Mouse (Mus musculus): ENCODE measurements around the gene Aamdc. TPM values are rescaled to one million over a fixed set of nuclear protein-coding genes. Genes with fewer than 3 reads are reported as not detected.

Aamdc gene
- polyA plus RNA-seq (2014; fragmentation: Nextera tagmentation; extraction: Ambion mirVana): 48.8 and 54.0 TPM in 2 replicates

GRCm38 (mm10) chr7:97579067-97579975 lies at the start of gene Aamdc, which contains the start of gene Rsf1:
Gene Aamdc (minus strand): TSS chr7:97579497.
Gene Rsf1 (plus strand): TSS chr7:97579889.
- Histone ChIP-seq H3K27me3 (replicated peaks; ENCODE audit: control insufficient read depth, insufficient read depth, low read length) (no peaks in the 10 kb centered on the region), H3K4me3 (ENCODE audit: low read depth, low read length) (peak within 1 kb of the TSS; percentile 98), H3K9me3 (ENCODE audit: control insufficient read depth, low read length) (no peaks in the 10 kb centered on the region), H3K4me2 (ENCODE audit: low read length) (peak within 1 kb of the TSS; percentile 69), H3K4me1 (replicated peaks; ENCODE audit: control insufficient read depth, insufficient read depth, low read length) (peaks cover 13% of the 10 kb centered on the region), H3K36me3 (ENCODE audit: control insufficient read depth, insufficient read depth, low read length) (0 out of 2 replicates have a peak, but pooled peaks cover 5% of the 10 kb centered on the region), H3K9ac (ENCODE audit: low read length) (peak within 1 kb of the TSS; percentile 99), H3K27ac (ENCODE audit: low read depth) (peak within 1 kb of the TSS; percentile 97)
- 1% methylated on average over 62 of the region's 68 CpGs for WGBS
- ATAC-seq (replicated peaks; ENCODE audit: low FRiP score, low TSS enrichment, low read depth) (peak; percentile 94), DNase-seq (ENCODE audit: low spot score) (peak; percentile 96)

DNA sequence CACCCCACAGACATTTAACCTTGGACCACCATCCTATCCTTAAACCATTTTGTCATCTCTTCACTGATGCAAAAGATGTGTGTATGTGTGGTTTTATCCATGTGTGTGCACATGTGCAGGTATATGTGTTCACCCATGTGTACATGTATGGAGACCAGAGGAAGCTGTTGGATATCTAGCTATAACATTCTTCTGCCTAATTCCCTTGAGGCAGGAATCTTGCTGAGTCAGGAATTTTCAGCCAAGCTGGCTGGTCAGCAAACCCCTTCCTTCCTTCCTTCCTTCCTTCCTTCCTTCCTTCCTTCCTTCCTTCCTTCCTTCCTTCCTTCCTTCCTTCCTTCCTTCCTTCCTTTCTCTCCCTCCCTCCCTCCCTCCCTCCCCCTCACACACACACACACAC lies 44.1 kb upstream of the Aamdc start:
- H3K9ac ChIP-seq (ENCODE audit: low read length): no peak overlapping the region
- no peak overlapping the region for H3K4me3 ChIP-seq (ENCODE audit: low read depth, low read length)
- no peaks in the 10 kb centered on the region for H3K4me1 ChIP-seq (replicated peaks; ENCODE audit: control insufficient read depth, insufficient read depth, low read length)
- DNase-seq (ENCODE audit: low spot score): no peak
- H3K27ac ChIP-seq (ENCODE audit: low read depth): no peak overlapping the region
- no peak overlapping the region for H3K4me2 ChIP-seq (ENCODE audit: low read length)
- H3K9me3 ChIP-seq (ENCODE audit: control insufficient read depth, low read length): no peaks in the 10 kb centered on the region
- no peak for ATAC-seq (replicated peaks; ENCODE audit: low FRiP score, low TSS enrichment, low read depth)
- H3K27me3 ChIP-seq (replicated peaks; ENCODE audit: control insufficient read depth, insufficient read depth, low read length): no peaks in the 10 kb centered on the region
- peaks cover 7% of the 10 kb centered on the region; the same call in 1 of the 2 replicates for H3K36me3 ChIP-seq (ENCODE audit: control insufficient read depth, insufficient read depth, low read length)

- H3K27me3 ChIP-seq (replicated peaks; ENCODE audit: control insufficient read depth, insufficient read depth, low read length): no peaks in the 10 kb centered on the region
- no peak overlapping the region for H3K4me3 ChIP-seq (ENCODE audit: low read depth, low read length)
- H3K4me2 ChIP-seq (ENCODE audit: low read length): no peak overlapping the region
- ATAC-seq (replicated peaks; ENCODE audit: low FRiP score, low TSS enrichment, low read depth) (no peak), DNase-seq (ENCODE audit: low spot score) (no peak)
- 0 out of 2 replicates have a peak, but pooled peaks cover 1% of the 10 kb centered on the region for H3K4me1 ChIP-seq (replicated peaks; ENCODE audit: control insufficient read depth, insufficient read depth, low read length)
- 90% methylated on average over 1 of the region's 1 CpGs for WGBS
- H3K9me3 ChIP-seq (ENCODE audit: control insufficient read depth, low read length): no peaks in the 10 kb centered on the region
- no peak overlapping the region for H3K9ac ChIP-seq (ENCODE audit: low read length)
- no peak overlapping the region for H3K27ac ChIP-seq (ENCODE audit: low read depth)
- H3K36me3 ChIP-seq (ENCODE audit: control insufficient read depth, insufficient read depth, low read length): peaks cover 12% of the 10 kb centered on the region; the same call in 1 of the 2 replicates
Measured at GRCm38 (mm10) chr7:97622676-97623075, 43.4 kb upstream of the Aamdc start.

GRCm38 (mm10) chr7:97621346-97621745 lies 42.0 kb upstream of the Aamdc start:
- Histone ChIP-seq H3K36me3 (ENCODE audit: control insufficient read depth, insufficient read depth, low read length) (peaks cover 12% of the 10 kb centered on the region; the same call in 1 of the 2 replicates), H3K27me3 (replicated peaks; ENCODE audit: control insufficient read depth, insufficient read depth, low read length) (no peaks in the 10 kb centered on the region), H3K27ac (ENCODE audit: low read depth) (no peak overlapping the region), H3K4me3 (ENCODE audit: low read depth, low read length) (no peak overlapping the region), H3K9ac (ENCODE audit: low read length) (no peak overlapping the region), H3K4me1 (replicated peaks; ENCODE audit: control insufficient read depth, insufficient read depth, low read length) (peaks cover 6% of the 10 kb centered on the region; the same call in 1 of the 2 replicates), H3K4me2 (ENCODE audit: low read length) (no peak overlapping the region), H3K9me3 (ENCODE audit: control insufficient read depth, low read length) (no peaks in the 10 kb centered on the region)
- 68% methylated on average over 5 of the region's 5 CpGs for WGBS
- ATAC-seq (replicated peaks; ENCODE audit: low FRiP score, low TSS enrichment, low read depth) (no peak), DNase-seq (ENCODE audit: low spot score) (no peak)

DNA sequence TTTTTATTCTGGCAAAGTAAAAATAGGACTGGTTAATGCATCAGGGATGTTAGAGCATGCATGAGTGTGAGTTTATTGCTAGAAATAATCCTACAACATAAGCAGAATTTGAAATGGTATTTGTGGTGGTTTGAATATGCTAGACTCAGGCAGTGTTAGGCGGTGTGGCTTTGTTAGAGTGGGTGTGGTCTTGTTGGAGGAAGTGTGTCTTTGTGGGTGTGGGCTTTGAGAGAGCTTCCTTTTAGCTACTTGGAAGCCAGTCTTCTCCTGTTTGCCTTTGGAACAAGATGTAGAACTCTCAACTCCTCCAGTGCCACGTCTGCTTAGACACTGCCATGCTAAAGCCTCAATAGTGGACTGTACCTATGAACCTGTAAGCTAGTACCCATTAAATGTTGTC lies 19.3 kb upstream of the Aamdc start:
- no peak overlapping the region for H3K27ac ChIP-seq (ENCODE audit: low read depth)
- 91% methylated on average over 2 of the region's 2 CpGs for WGBS
- no peaks in the 10 kb centered on the region for H3K27me3 ChIP-seq (replicated peaks; ENCODE audit: control insufficient read depth, insufficient read depth, low read length)
- no peak overlapping the region for H3K4me3 ChIP-seq (ENCODE audit: low read depth, low read length)
- H3K36me3 ChIP-seq (ENCODE audit: control insufficient read depth, insufficient read depth, low read length): no peaks in the 10 kb centered on the region
- ATAC-seq (replicated peaks; ENCODE audit: low FRiP score, low TSS enrichment, low read depth) (no peak), DNase-seq (ENCODE audit: low spot score) (no peak)
- H3K4me2 ChIP-seq (ENCODE audit: low read length): no peak overlapping the region
- no peak overlapping the region for H3K9ac ChIP-seq (ENCODE audit: low read length)
- H3K4me1 ChIP-seq (replicated peaks; ENCODE audit: control insufficient read depth, insufficient read depth, low read length): no peaks in the 10 kb centered on the region
- no peaks in the 10 kb centered on the region for H3K9me3 ChIP-seq (ENCODE audit: control insufficient read depth, low read length)

DNA sequence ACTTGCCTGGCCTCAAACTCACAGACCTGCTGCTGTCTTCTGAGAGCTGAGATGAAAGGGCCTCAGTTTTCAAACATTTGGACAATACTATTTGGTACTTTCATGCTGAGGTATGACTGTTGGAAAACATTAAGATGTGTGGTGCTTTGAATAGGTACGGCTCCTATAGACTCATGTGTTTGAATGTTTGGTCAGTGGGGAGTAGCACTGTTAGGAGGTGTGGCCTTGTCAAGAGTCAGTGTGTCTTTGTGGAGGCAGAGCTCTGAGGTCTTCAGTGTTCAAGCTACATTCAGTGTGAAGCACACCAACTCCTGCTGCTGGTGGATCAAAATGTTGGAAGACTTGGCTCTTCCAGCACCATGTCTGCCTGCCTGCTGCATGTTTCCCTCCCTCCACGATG lies 14.2 kb upstream of the Aamdc start:
- Histone ChIP-seq H3K4me3 (ENCODE audit: low read depth, low read length) (no peak overlapping the region), H3K9me3 (ENCODE audit: control insufficient read depth, low read length) (no peaks in the 10 kb centered on the region), H3K4me2 (ENCODE audit: low read length) (no peak overlapping the region), H3K4me1 (replicated peaks; ENCODE audit: control insufficient read depth, insufficient read depth, low read length) (peaks cover 20% of the 10 kb centered on the region), H3K36me3 (ENCODE audit: control insufficient read depth, insufficient read depth, low read length) (no peaks in the 10 kb centered on the region), H3K27ac (ENCODE audit: low read depth) (no peak overlapping the region), H3K27me3 (replicated peaks; ENCODE audit: control insufficient read depth, insufficient read depth, low read length) (no peaks in the 10 kb centered on the region), H3K9ac (ENCODE audit: low read length) (no peak overlapping the region)
- ATAC-seq (replicated peaks; ENCODE audit: low FRiP score, low TSS enrichment, low read depth) (no peak), DNase-seq (ENCODE audit: low spot score) (no peak)
- WGBS: 78% methylated on average over 2 of the region's 2 CpGs

GRCm38 (mm10) chr7:97592396-97592795 lies 13.1 kb upstream of the Aamdc start:
- no peak overlapping the region for H3K9ac ChIP-seq (ENCODE audit: low read length)
- no peak for ATAC-seq (replicated peaks; ENCODE audit: low FRiP score, low TSS enrichment, low read depth)
- DNase-seq (ENCODE audit: low spot score): no peak
- no peak overlapping the region for H3K27ac ChIP-seq (ENCODE audit: low read depth)
- peaks cover 21% of the 10 kb centered on the region for H3K4me1 ChIP-seq (replicated peaks; ENCODE audit: control insufficient read depth, insufficient read depth, low read length)
- H3K4me2 ChIP-seq (ENCODE audit: low read length): no peak overlapping the region
- no peaks in the 10 kb centered on the region for H3K36me3 ChIP-seq (ENCODE audit: control insufficient read depth, insufficient read depth, low read length)
- WGBS: 89% methylated on average over 4 of the region's 4 CpGs
- H3K27me3 ChIP-seq (replicated peaks; ENCODE audit: control insufficient read depth, insufficient read depth, low read length): no peaks in the 10 kb centered on the region
- H3K9me3 ChIP-seq (ENCODE audit: control insufficient read depth, low read length): no peaks in the 10 kb centered on the region
- no peak overlapping the region for H3K4me3 ChIP-seq (ENCODE audit: low read depth, low read length)

DNA sequence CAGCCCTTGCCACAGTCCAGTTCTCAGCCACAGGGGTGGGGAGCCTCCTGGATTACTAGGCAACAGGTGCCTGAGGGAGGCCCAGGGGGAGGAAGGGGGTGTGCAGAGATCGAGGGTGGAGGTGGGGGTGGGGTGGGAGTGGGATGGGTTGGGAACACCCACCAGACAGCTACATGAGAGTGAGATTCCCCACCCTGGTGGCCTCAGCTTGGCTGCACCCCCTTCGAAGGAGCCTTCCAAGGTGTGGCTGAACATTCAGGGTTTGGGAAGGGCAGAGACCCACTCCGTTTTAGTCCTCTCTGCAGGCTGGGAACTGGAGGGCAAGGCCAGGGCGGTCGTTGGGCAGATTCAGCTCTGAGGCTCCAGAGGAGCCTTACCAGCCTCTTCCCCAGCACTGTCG lies 12.0 kb upstream of the Aamdc start:
- Histone ChIP-seq H3K27ac (ENCODE audit: low read depth) (no peak overlapping the region), H3K36me3 (ENCODE audit: control insufficient read depth, insufficient read depth, low read length) (no peaks in the 10 kb centered on the region), H3K4me2 (ENCODE audit: low read length) (no peak overlapping the region), H3K9me3 (ENCODE audit: control insufficient read depth, low read length) (no peaks in the 10 kb centered on the region), H3K27me3 (replicated peaks; ENCODE audit: control insufficient read depth, insufficient read depth, low read length) (no peaks in the 10 kb centered on the region), H3K4me3 (ENCODE audit: low read depth, low read length) (no peak overlapping the region), H3K4me1 (replicated peaks; ENCODE audit: control insufficient read depth, insufficient read depth, low read length) (peaks cover 21% of the 10 kb centered on the region), H3K9ac (ENCODE audit: low read length) (no peak overlapping the region)
- 71% methylated on average over 6 of the region's 6 CpGs for WGBS
- ATAC-seq (replicated peaks; ENCODE audit: low FRiP score, low TSS enrichment, low read depth) (peak; percentile 32; the same call in 1 of the 2 replicates), DNase-seq (ENCODE audit: low spot score) (peak; percentile 50)

All from intestine, embryonic 14.5 days (tissue).